Mouse (Mus musculus) megakaryocyte, embryonic 14.5 days (primary cell): ENCODE measurements around the gene Nubp2. TPM values are rescaled to one million over a fixed set of nuclear protein-coding genes. Genes with fewer than 3 reads are reported as not detected.

Experiments
- H3K27me3 ChIP-seq: replicated peaks from 2 replicates; pipeline ENCODE3; 2012; ENCODE audit warnings: inconsistent platforms
- H3K36me3 ChIP-seq: replicated peaks from 2 replicates; pipeline ENCODE3; 2012; ENCODE audit warnings: low read length, inconsistent platforms, mixed read lengths
- H3K4me1 ChIP-seq: 2 replicates; pipeline ENCODE4 v1.6.1; 2012; ENCODE audit warnings: inconsistent platforms
- H3K4me3 ChIP-seq: replicated peaks from 2 replicates; pipeline ENCODE3; 2012; ENCODE audit warnings: moderate library complexity, mild to moderate bottlenecking, inconsistent platforms
- H3K9me3 ChIP-seq: 2 replicates; pipeline ENCODE4 v1.6.1; 2012; ENCODE audit warnings: inconsistent platforms
- FLI1 ChIP-seq: IDR thresholded peaks from 2 replicates; pipeline ENCODE4 v1.6.1; 2012; ENCODE audit warnings: low read length, inconsistent platforms, mixed read lengths
- GATA1 ChIP-seq: IDR thresholded peaks from 3 replicates; pipeline ENCODE4 v1.6.1; 2012; ENCODE audit warnings: mixed read lengths, low read length, inconsistent platforms, borderline replicate concordance
- polyA plus RNA-seq: library from polyadenylated mRNA; stranded (reverse); fragments of >175 nt; gene quantifications from 2 replicates; pipeline ENCODE4 v1.2.3, GENCODE M21; 2012; ENCODE audit warnings: low replicate concordance; ENCODE audit not compliant: insufficient read depth

Gene Nubp2
- polyA plus RNA-seq, 1 experiment = 67.0 TPM

GRCm38 (mm10) chr17:24850065-24850772 is 35.9 kb downstream of the Nubp2 start, which contains the start of gene Fahd1:
Gene Fahd1, minus strand, starts transcription at chr17:24850364.
- H3K4me3 ChIP-seq = peak within 1 kb of the TSS; percentile 100
- no peaks in the 10 kb centered on the region for H3K9me3 ChIP-seq
- no peaks in the 10 kb centered on the region for H3K27me3 ChIP-seq
- H3K36me3 ChIP-seq = peaks cover 30% of the 10 kb centered on the region
- no peak for TF ChIP-seq GATA1
- TF ChIP-seq FLI1 = no peak
- H3K4me1 ChIP-seq = peaks cover 38% of the 10 kb centered on the region

GRCm38 (mm10) chr17:24849733-24850064 is 36.5 kb downstream of the Nubp2 start:
- peaks cover 39% of the 10 kb centered on the region for H3K4me1 ChIP-seq
- peaks cover 26% of the 10 kb centered on the region for H3K36me3 ChIP-seq
- TF ChIP-seq GATA1 = no peak
- TF ChIP-seq FLI1 = no peak
- H3K4me3 ChIP-seq = peak overlapping the region; percentile 100
- H3K9me3 ChIP-seq = no peaks in the 10 kb centered on the region
- no peaks in the 10 kb centered on the region for H3K27me3 ChIP-seq

GRCm38 (mm10) chr17:24848600-24849031 is 37.5 kb downstream of the Nubp2 start:
- no peaks in the 10 kb centered on the region for H3K9me3 ChIP-seq
- H3K4me1 ChIP-seq = peaks cover 41% of the 10 kb centered on the region
- no peaks in the 10 kb centered on the region for H3K27me3 ChIP-seq
- peak overlapping the region; percentile 100 for H3K4me3 ChIP-seq
- peaks cover 17% of the 10 kb centered on the region for H3K36me3 ChIP-seq
- TF ChIP-seq FLI1 (no peak), GATA1 (no peak)

GRCm38 (mm10) chr17:24847386-24847785 is 38.8 kb downstream of the Nubp2 start:
- peaks cover 36% of the 10 kb centered on the region for H3K4me1 ChIP-seq
- H3K9me3 ChIP-seq = no peaks in the 10 kb centered on the region
- H3K27me3 ChIP-seq = no peaks in the 10 kb centered on the region
- no peak overlapping the region for H3K4me3 ChIP-seq
- TF ChIP-seq FLI1 (no peak), GATA1 (no peak)
- peaks cover 6% of the 10 kb centered on the region for H3K36me3 ChIP-seq

GRCm38 (mm10) chr17:24844525-24844924 is 41.6 kb downstream of the Nubp2 start:
- Histone ChIP-seq H3K27me3 (peaks cover 3% of the 10 kb centered on the region), H3K9me3 (no peaks in the 10 kb centered on the region), H3K4me1 (peaks cover 35% of the 10 kb centered on the region), H3K4me3 (no peak overlapping the region), H3K36me3 (peaks cover 6% of the 10 kb centered on the region)
- TF ChIP-seq GATA1 = no peak
- TF ChIP-seq FLI1 = no peak

- peaks cover 3% of the 10 kb centered on the region for H3K27me3 ChIP-seq
- TF ChIP-seq FLI1 (no peak), GATA1 (no peak)
- peaks cover 6% of the 10 kb centered on the region for H3K36me3 ChIP-seq
- no peaks in the 10 kb centered on the region for H3K9me3 ChIP-seq
- no peak overlapping the region for H3K4me3 ChIP-seq
- H3K4me1 ChIP-seq = peaks cover 24% of the 10 kb centered on the region
Observed at GRCm38 (mm10) chr17:24842631-24843030, 43.5 kb downstream of the Nubp2 start.

GRCm38 (mm10) chr17:24841133-24841532 is 45.0 kb downstream of the Nubp2 start:
- peaks cover 18% of the 10 kb centered on the region for H3K4me1 ChIP-seq

GRCm38 (mm10) chr17:24840341-24840740 is 45.8 kb downstream of the Nubp2 start:
- peaks cover 17% of the 10 kb centered on the region for H3K4me1 ChIP-seq
- H3K4me3 ChIP-seq = no peak overlapping the region
- TF ChIP-seq GATA1 = no peak
- H3K27me3 ChIP-seq = peaks cover 15% of the 10 kb centered on the region
- no peaks in the 10 kb centered on the region for H3K36me3 ChIP-seq
- no peaks in the 10 kb centered on the region for H3K9me3 ChIP-seq

More at GRCm38 (mm10) chr17:24841133-24841532, 45.0 kb downstream of the Nubp2 start:
- H3K36me3 ChIP-seq = no peaks in the 10 kb centered on the region
- TF ChIP-seq GATA1 = no peak
- no peak for TF ChIP-seq FLI1
- H3K9me3 ChIP-seq = no peaks in the 10 kb centered on the region
- H3K4me3 ChIP-seq = no peak overlapping the region
- peaks cover 10% of the 10 kb centered on the region for H3K27me3 ChIP-seq

GRCm38 (mm10) chr17:24839842-24840241 is 46.3 kb downstream of the Nubp2 start, which contains the start of gene Hagh:
Gene Hagh, plus strand, starts transcription at chr17:24840143.
- no peaks in the 10 kb centered on the region for H3K36me3 ChIP-seq
- H3K4me3 ChIP-seq = no peak within 1 kb of the TSS
- peaks cover 16% of the 10 kb centered on the region for H3K4me1 ChIP-seq
- TF ChIP-seq FLI1 = no peak
- TF ChIP-seq GATA1 = no peak
- H3K27me3 ChIP-seq = peaks cover 15% of the 10 kb centered on the region
- H3K9me3 ChIP-seq = no peaks in the 10 kb centered on the region

Other genes with a start within 250 kb of the Nubp2 start
- gene Slc9a3r2, start 236.0 kb downstream of the Nubp2 start, polyA plus RNA-seq = 0.85 TPM in 1 of 2 replicates, not detected in the other
- 1.1 TPM in 1 of 2 replicates, not detected in the other for gene Npw, start 227.9 kb downstream of the Nubp2 start, polyA plus RNA-seq
- 45.3 and 55.8 TPM in 2 replicates for gene Zfp598, start 216.7 kb downstream of the Nubp2 start, polyA plus RNA-seq
- gene Syngr3, start 196.4 kb downstream of the Nubp2 start, polyA plus RNA-seq = 0.04 TPM in 1 of 2 replicates, not detected in the other
- gene Gfer, start 190.2 kb downstream of the Nubp2 start, polyA plus RNA-seq = 47.3 and 53.9 TPM in 2 replicates
- gene Noxo1, start 190.1 kb downstream of the Nubp2 start, polyA plus RNA-seq = 1.5 and 2.1 TPM in 2 replicates
- 16.6 and 17.1 TPM in 2 replicates for gene Tbl3, start 178.7 kb downstream of the Nubp2 start, polyA plus RNA-seq
- gene Rnf151, start 168.3 kb downstream of the Nubp2 start, polyA plus RNA-seq = 0.74 TPM in 1 of 2 replicates, not detected in the other
- gene Rps2, start 168.2 kb downstream of the Nubp2 start, polyA plus RNA-seq = 653 and 1,069 TPM in 2 replicates
- 519 and 729 TPM in 2 replicates for gene Ndufb10, start 161.9 kb downstream of the Nubp2 start, polyA plus RNA-seq
- gene Rpl3l, start 158.5 kb downstream of the Nubp2 start, polyA plus RNA-seq = 0.35 TPM in 1 of 2 replicates, not detected in the other
- gene Msrb1, start 149.7 kb downstream of the Nubp2 start, polyA plus RNA-seq = 19.0 and 40.5 TPM in 2 replicates
- not detected in 2 replicates for gene Hs3st6, start 133.4 kb downstream of the Nubp2 start, polyA plus RNA-seq
- gene Meiob, start 82.1 kb downstream of the Nubp2 start, polyA plus RNA-seq = not detected in 2 replicates
- gene Hagh, start 46.2 kb downstream of the Nubp2 start, polyA plus RNA-seq = 7.5 and 29.1 TPM in 2 replicates
- gene Fahd1, start 36.0 kb downstream of the Nubp2 start, polyA plus RNA-seq = 2.0 and 2.8 TPM in 2 replicates
- gene Igfals, start 20.4 kb downstream of the Nubp2 start, polyA plus RNA-seq = 0.25 TPM in 1 of 2 replicates, not detected in the other
- gene Spsb3, start 294 bp upstream of the Nubp2 start, polyA plus RNA-seq = 18.7 and 57.4 TPM in 2 replicates
- 5.8 and 10.0 TPM in 2 replicates for gene Eme2, start 8.7 kb upstream of the Nubp2 start, polyA plus RNA-seq
- 75.3 and 168 TPM in 2 replicates for gene Mrps34, start 8.8 kb upstream of the Nubp2 start, polyA plus RNA-seq
- gene Nme3, start 10.2 kb upstream of the Nubp2 start, polyA plus RNA-seq = 18.4 TPM in 1 of 2 replicates, not detected in the other
- gene Mapk8ip3, start 50.6 kb upstream of the Nubp2 start, polyA plus RNA-seq = 20.5 and 36.6 TPM in 2 replicates
- 3.5 and 8.6 TPM in 2 replicates for gene Jpt2, start 74.3 kb upstream of the Nubp2 start, polyA plus RNA-seq
- 4.5 and 5.5 TPM in 2 replicates for gene Cramp1l, start 129.4 kb upstream of the Nubp2 start, polyA plus RNA-seq
- gene Ift140, start 129.7 kb upstream of the Nubp2 start, polyA plus RNA-seq = 6.9 and 7.4 TPM in 2 replicates
- not detected in 2 replicates for gene Tmem204, start 197.2 kb upstream of the Nubp2 start, polyA plus RNA-seq
- gene Telo2, start 229.6 kb upstream of the Nubp2 start, polyA plus RNA-seq = 9.1 and 27.2 TPM in 2 replicates
- gene Ptx4, start 234.4 kb upstream of the Nubp2 start, polyA plus RNA-seq = 0.12 TPM in 1 of 2 replicates, not detected in the other
- gene Clcn7, start 247.0 kb upstream of the Nubp2 start, polyA plus RNA-seq = 17.8 and 22.0 TPM in 2 replicates